Mouse (Mus musculus): ENCODE measurements around the gene Pde10a.

- TF ChIP-seq CTCF (IDR thresholded peaks at IDR 0.05; ENCODE audit: low read depth) (no peak), EP300 (IDR thresholded peaks at IDR 0.05; ENCODE audit: low read depth) (no peak)
Measured at GRCm38 (mm10) chr17:8858636-8859421, 333.7 kb downstream of the Pde10a start.

Measured in heart, postnatal 0 days (tissue).